In the genomic region with DNA sequence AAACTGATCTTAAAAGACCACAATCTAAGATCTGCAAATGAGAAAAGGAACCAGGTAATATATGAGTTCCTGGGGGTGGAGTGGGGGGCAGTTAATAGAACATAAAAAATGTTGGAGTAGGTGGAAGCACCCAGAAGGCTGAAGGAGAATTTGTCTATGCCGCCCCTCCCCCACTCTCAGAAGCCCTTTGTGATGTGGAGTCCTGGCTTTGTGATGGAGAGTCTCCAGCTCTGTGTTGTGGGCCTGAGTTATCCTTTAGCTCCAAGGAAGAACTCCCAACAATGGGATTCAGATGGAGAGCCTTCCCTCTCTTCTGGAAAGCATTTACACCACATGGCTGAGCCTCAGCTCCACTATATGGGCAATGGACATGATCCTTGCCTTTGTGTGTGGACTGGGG, we compare ENCODE assay signal across 25 mouse cellular contexts. TPM values are rescaled to one million over a fixed set of nuclear protein-coding genes. Genes with fewer than 3 reads are reported as not detected.
DNase-seq lines count a peak whose midpoint lies in the region; ATAC-seq lines count a peak whose summit lies in the region.
"Had no signal": no experiment of that assay in that cellular context is flagged by ENCODE, and none has a peak within 500 bp of the region (broad histone marks: within the 10 kb centered on the region; RNA-seq: fewer than 3 reads in every experiment).

A gene (plus strand): TSS at position 216 of the 400 bp plus-strand sequence.

- no peak within 1 kb of the TSS for H3K9ac ChIP-seq in heart, embryonic 11.5 days (ENCODE audit: low read depth, low read length)
- H3K9ac ChIP-seq: embryonic facial prominence, embryonic 12.5 days; forebrain, embryonic 13.5 days; forebrain, embryonic 15.5 days; forebrain, postnatal 0 days had no signal

- ATAC-seq in heart, embryonic 11.5 days (replicated peaks; ENCODE audit: insufficient number of reproducible peaks, low FRiP score, low TSS enrichment): no peak
- ATAC-seq: CD4-positive, CD25-positive, alpha-beta regulatory T cell, adult 4 months; forebrain, embryonic 13.5 days; forebrain, embryonic 15.5 days; forebrain, postnatal 0 days had no signal

- WGBS in heart, embryonic 11.5 days (ENCODE audit: insufficient replicate concordance): 53% methylated on average over 1 of the region's 1 CpGs

- H3K9me3 ChIP-seq in heart, embryonic 11.5 days (replicated peaks; ENCODE audit: control insufficient read depth, low read length): no peaks in the 10 kb centered on the region
- H3K9me3 ChIP-seq: embryonic facial prominence, embryonic 10.5 days; embryonic facial prominence, embryonic 12.5 days; forebrain, embryonic 13.5 days; forebrain, embryonic 15.5 days had no signal

- no peak within 1 kb of the TSS for H3K27ac ChIP-seq in heart, embryonic 11.5 days (ENCODE audit: low read depth, low read length)
- H3K27ac ChIP-seq: embryonic facial prominence, embryonic 10.5 days; embryonic facial prominence, embryonic 12.5 days; forebrain, embryonic 13.5 days; forebrain, embryonic 15.5 days had no signal

- no peak within 1 kb of the TSS for H3K4me3 ChIP-seq in heart, embryonic 11.5 days (ENCODE audit: low read depth, low read length)
- H3K4me3 ChIP-seq: embryonic facial prominence, embryonic 10.5 days; embryonic facial prominence, embryonic 12.5 days; forebrain, embryonic 13.5 days; forebrain, embryonic 15.5 days had no signal

- no peaks in the 10 kb centered on the region for H3K4me1 ChIP-seq in heart, embryonic 11.5 days (ENCODE audit: control insufficient read depth, insufficient read depth, low read length)
- H3K4me1 ChIP-seq: embryonic facial prominence, embryonic 10.5 days; embryonic facial prominence, embryonic 12.5 days; forebrain, embryonic 13.5 days; forebrain, embryonic 15.5 days had no signal

- H3K4me2 ChIP-seq in heart, embryonic 11.5 days: no peak within 1 kb of the TSS
- H3K4me2 ChIP-seq: embryonic facial prominence, embryonic 12.5 days; forebrain, embryonic 13.5 days; forebrain, embryonic 15.5 days had no signal

- no peaks in the 10 kb centered on the region for H3K27me3 ChIP-seq in heart, embryonic 11.5 days (ENCODE audit: control insufficient read depth, insufficient read depth, low read length)
- H3K27me3 ChIP-seq: CH12.LX; embryonic facial prominence, embryonic 12.5 days; forebrain, embryonic 13.5 days; forebrain, embryonic 15.5 days had no signal

- H3K36me3 ChIP-seq in heart, embryonic 11.5 days (ENCODE audit: control insufficient read depth, insufficient read depth, low read length): no peaks in the 10 kb centered on the region
- H3K36me3 ChIP-seq: embryonic facial prominence, embryonic 10.5 days; embryonic facial prominence, embryonic 12.5 days; forebrain, embryonic 15.5 days had no signal

- peak; percentile 80 for DNase-seq in heart, adult 11 months
- peak; percentile 42 for DNase-seq in ES-CJ7 (ENCODE audit: low read depth, low spot score)
- DNase-seq in ZHBTc4 (ENCODE audit: low read depth, low spot score): peak; percentile 59
- DNase-seq in cerebellum, adult 18-20 months: no peak
- DNase-seq: adrenal gland, adult 2 months; adrenal gland, postnatal 10 days; adrenal gland, postnatal 25 days; B cell, adult 2 months; cerebellum, adult 11 months; cerebellum, adult 2 months; cerebellum, adult 9-10 months; cerebellum, postnatal 10 days; cerebellum, postnatal 25 days; forebrain, postnatal 0 days had no signal

RNA-seq across cellular contexts. Expression of the gene that starts here (rescaled TPM):
- polyA plus RNA-seq in heart, embryonic 11.5 days (2014; fragmentation: Nextera tagmentation; extraction: Ambion mirVana): not detected in 2 replicates
- polyA plus RNA-seq: adrenal gland, adult 2 months; brain, embryonic 14.5 days; CD4-positive, CD25-positive, alpha-beta regulatory T cell, adult 4 months; cerebellum, adult 2 months; cortical plate, adult 2 months; embryonic facial prominence, embryonic 10.5 days; embryonic facial prominence, embryonic 12.5 days; embryonic facial prominence, embryonic 14.5 days; forebrain, embryonic 11.5 days; forebrain, embryonic 13.5 days; forebrain, embryonic 15.5 days; forebrain, postnatal 0 days had no signal

Comparison
In these comparisons a context has a peak if more than half of its experiments do, and no peak if none do; other contexts are left out.
1. DNase-seq: peak in heart, adult 11 months (single experiment), ES-CJ7 (single experiment) and ZHBTc4 (single experiment); none in cerebellum, adult 18-20 months (0 of 2).